Mouse (Mus musculus) regulatory T cell (primary cell): ENCODE measurements around the gene Rpl10a.
"Not testable (repeated sequence)": the region's sequence is repeated elsewhere in the genome, so short reads cannot be mapped to it uniquely, and the experiment has no call there.

Experiments
- in situ Hi-C: fragments of 300-600 bp; cut with MboI, MseI; formaldehyde crosslinking; loops from one replicate; pipeline ENCODE4 v1.15.1; 2025; ENCODE audit warnings: high pct_unique_total_duplicates

Rpl10a gene

GRCm38 (mm10) chr17:28330232-28330546, 1.9 kb downstream of the Rpl10a start:
- in situ Hi-C loops = no loop called here

GRCm38 (mm10) chr17:28330590-28330989, 2.3 kb downstream of the Rpl10a start:
- in situ Hi-C loops = not testable (repeated sequence)

GRCm38 (mm10) chr17:28331241-28332112, 3.2 kb downstream of the Rpl10a start:
- in situ Hi-C loops = no loop called here

GRCm38 (mm10) chr17:28332113-28332914, 4.0 kb downstream of the Rpl10a start:
- in situ Hi-C loops = no loop called here

- in situ Hi-C loops = no loop called here
Measured at GRCm38 (mm10) chr17:28332915-28333546, 4.8 kb downstream of the Rpl10a start.

GRCm38 (mm10) chr17:28335267-28335666, 7.0 kb downstream of the Rpl10a start:
- in situ Hi-C loops = no loop called here

GRCm38 (mm10) chr17:28337547-28337946, 9.3 kb downstream of the Rpl10a start:
- in situ Hi-C loops = no loop called here

- in situ Hi-C loops = no loop called here
Measured at GRCm38 (mm10) chr17:28340578-28340977, 12.3 kb downstream of the Rpl10a start.

GRCm38 (mm10) chr17:28341091-28341490, 12.8 kb downstream of the Rpl10a start:
- in situ Hi-C loops = no loop called here

- in situ Hi-C loops = no loop called here
Measured at GRCm38 (mm10) chr17:28344050-28344607, 15.9 kb downstream of the Rpl10a start.

- in situ Hi-C loops = no loop called here
Measured at GRCm38 (mm10) chr17:28344670-28345069, 16.4 kb downstream of the Rpl10a start.

GRCm38 (mm10) chr17:28345271-28345721, 17.0 kb downstream of the Rpl10a start:
- in situ Hi-C loops = no loop called here

GRCm38 (mm10) chr17:28345882-28346281, 17.6 kb downstream of the Rpl10a start:
- in situ Hi-C loops = no loop called here

- in situ Hi-C loops = no loop called here
Measured at GRCm38 (mm10) chr17:28347327-28347726, 19.1 kb downstream of the Rpl10a start.

GRCm38 (mm10) chr17:28348211-28348610, 19.9 kb downstream of the Rpl10a start:
- in situ Hi-C loops = no loop called here

GRCm38 (mm10) chr17:28349264-28349880, 21.1 kb downstream of the Rpl10a start:
- in situ Hi-C loops = no loop called here

- in situ Hi-C loops = no loop called here
Measured at GRCm38 (mm10) chr17:28349901-28350465, 21.7 kb downstream of the Rpl10a start.

- in situ Hi-C loops = no loop called here
Measured at GRCm38 (mm10) chr17:28350466-28351352, 22.4 kb downstream of the Rpl10a start, which contains the start of gene Tead3. Gene Tead3, minus strand, starts transcription at chr17:28350817.

GRCm38 (mm10) chr17:28351353-28351890, 23.2 kb downstream of the Rpl10a start:
- in situ Hi-C loops = no loop called here

GRCm38 (mm10) chr17:28352018-28352417, 23.7 kb downstream of the Rpl10a start:
- in situ Hi-C loops = no loop called here
